2 mouse cellular contexts compared by ENCODE assay signal in the genomic region with DNA sequence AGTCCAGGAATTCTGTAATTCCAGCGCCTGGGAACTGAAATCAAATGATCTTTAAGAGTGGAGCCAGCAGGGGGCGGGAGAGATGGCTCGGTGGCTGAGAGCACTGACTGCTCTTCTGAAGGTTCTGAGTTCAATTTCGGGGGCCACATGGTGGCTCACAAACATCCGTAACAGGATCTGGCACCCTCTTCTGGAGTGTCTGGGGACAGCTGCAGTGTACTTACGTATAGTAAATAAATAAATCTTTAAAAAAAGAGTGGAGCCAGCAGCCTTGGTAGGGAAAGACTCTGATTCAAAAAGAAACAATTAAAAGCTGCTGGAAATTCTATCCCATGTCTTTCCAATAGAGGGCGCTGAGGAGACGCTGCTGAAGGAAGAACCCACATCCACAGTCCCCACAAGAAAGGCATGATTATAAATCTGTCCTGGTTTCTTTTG.
A peak's percentile ranks its signal among the peaks of the same experiment; 100 is the strongest.
TF ChIP-seq lines count a peak whose summit lies in the region.

No protein-coding gene starts in this region.

TF ChIP-seq in C2C12, 6 proteins besides CTCF, POLR2A, EP300 and RAD21:
- no peak for TF ChIP-seq MYOG (IDR thresholded peaks at IDR 0.05; ENCODE audit: control insufficient read depth, extremely low read depth, insufficient read length)
- TF ChIP-seq CEBPB (IDR thresholded peaks at IDR 0.05; ENCODE audit: low read depth), result no peak
- peak; percentile 39 for TF ChIP-seq MAX (IDR thresholded peaks at IDR 0.05)
- no peak for TF ChIP-seq MYOD1 (IDR thresholded peaks at IDR 0.05; ENCODE audit: control insufficient read depth, insufficient read length, low read depth)
- no peak for TF ChIP-seq USF1 (IDR thresholded peaks at IDR 0.05; ENCODE audit: low read depth)
- no peak for TF ChIP-seq FOSL1 (IDR thresholded peaks at IDR 0.05; ENCODE audit: insufficient read depth, low read length, poor library complexity, severe bottlenecking)
TF ChIP-seq in C2C12: peak in this region for 1.

TF ChIP-seq in MEL, 35 proteins besides CTCF, POLR2A, EP300 and RAD21:
- TF ChIP-seq ZC3H11A (IDR thresholded peaks at IDR 0.05; ENCODE audit: low read depth, low read length) (peak; percentile 45; the same call in 1 of the 2 replicates), MAFK (IDR thresholded peaks at IDR 0.05; ENCODE audit: borderline replicate concordance, low read depth, low read length) (no peak), SMC3 (IDR thresholded peaks at IDR 0.05; ENCODE audit: low read depth, low read length) (peak; percentile 47; the same call in 1 of the 2 replicates), POLR2AphosphoS5 (IDR thresholded peaks at IDR 0.05; ENCODE audit: borderline replicate concordance, low read depth, low read length) (no peak)
TF ChIP-seq in MEL: peak in this region for 2.
